Mouse (Mus musculus): ENCODE data around the gene Gm20388.

Gm20388 gene

DNA sequence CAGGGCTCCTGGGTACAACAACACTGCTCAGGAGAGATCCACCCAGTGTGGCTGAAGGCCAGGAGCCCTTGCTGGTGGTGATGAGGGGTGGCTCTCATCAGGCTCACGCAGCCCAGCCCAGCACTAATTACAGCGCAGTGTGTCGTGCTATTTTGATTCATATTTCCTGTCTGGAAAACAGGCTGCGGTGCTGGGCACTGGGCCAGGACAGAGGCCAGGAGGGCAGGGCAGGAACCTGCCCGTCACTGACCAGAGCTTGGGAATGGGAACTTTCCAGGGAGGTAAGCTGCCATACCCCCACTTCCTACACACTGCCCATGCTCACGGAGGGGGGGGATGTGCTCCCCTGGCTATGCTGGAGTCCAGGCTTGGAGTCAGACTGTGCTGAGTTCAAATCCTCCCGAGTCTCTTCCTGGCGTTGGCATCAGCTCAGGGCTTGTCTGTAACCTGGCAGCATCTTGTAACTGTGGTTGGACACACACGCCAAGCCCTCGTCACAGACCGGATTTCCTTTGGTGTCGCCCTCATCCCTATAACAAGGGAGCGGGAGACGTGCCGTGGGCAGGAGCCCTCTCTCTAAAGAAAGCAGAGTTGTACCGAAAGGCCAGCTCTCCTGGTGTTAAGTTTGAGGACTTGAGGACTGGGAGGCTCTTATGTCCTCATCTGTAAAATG lies 1540.9 kb downstream of the Gm20388 start:
- DNase-seq (ENCODE audit: low spot score) = no peak

DNA sequence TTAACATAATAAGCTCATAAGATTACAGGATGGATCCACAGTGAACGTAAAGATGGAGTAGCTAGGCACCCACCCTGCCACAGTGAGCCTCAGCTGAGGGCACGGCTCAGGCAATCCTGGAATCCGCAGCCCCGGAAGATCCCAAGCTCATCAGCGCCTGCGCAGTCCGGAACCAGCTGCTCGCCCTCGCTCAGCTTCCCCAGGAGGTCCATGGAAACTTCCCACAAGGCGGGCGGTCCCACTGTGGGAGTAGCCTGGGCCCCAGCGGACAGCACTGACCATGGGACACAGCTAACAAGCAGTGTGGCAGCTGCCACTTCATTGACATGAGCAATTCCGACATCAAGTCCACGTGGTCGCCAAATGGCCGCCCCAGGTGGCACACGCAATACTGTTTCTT lies 1544.1 kb downstream of the Gm20388 start:
- no peak for DNase-seq (ENCODE audit: low spot score)

DNA sequence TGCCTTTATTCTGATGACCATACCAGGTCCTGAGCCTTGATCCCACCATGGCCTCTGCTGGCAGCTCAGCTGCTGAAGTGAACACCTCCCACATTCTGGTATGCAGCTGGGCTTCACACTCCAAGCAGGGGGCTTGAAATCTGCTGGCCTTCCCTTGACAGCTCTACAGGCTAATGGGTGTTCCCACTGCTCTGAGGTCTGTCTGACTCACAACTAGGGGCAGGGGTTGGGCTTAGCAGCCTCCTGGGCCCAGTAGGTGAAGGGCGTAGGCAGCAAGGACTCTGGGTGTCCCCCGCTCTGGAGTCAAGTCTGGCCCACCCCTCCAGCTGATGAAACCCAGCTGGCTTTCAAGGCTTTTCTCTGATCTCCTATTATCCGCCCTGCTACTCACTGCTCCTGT lies 1550.6 kb downstream of the Gm20388 start:
- DNase-seq (ENCODE audit: low spot score) = no peak

DNA sequence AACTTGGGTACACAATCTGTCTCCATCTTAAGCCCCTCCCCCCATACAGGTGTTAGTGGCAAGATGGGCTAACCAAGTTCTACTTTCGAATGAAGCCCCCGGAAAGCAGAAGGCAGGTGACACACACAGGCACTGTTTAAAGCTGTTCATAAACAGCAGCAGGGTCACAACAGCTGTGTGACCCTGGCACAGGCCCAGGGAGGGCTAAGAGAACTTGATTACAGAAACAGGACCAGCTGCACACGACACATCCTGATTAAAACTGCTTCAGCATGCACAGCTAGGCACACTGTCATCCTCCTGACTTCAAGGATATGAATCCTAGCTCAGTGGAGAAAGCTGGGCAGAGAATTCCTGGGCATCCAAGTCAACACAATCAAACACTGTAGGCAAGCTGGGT lies 1551.5 kb downstream of the Gm20388 start:
- no peak for DNase-seq (ENCODE audit: low spot score)

DNA sequence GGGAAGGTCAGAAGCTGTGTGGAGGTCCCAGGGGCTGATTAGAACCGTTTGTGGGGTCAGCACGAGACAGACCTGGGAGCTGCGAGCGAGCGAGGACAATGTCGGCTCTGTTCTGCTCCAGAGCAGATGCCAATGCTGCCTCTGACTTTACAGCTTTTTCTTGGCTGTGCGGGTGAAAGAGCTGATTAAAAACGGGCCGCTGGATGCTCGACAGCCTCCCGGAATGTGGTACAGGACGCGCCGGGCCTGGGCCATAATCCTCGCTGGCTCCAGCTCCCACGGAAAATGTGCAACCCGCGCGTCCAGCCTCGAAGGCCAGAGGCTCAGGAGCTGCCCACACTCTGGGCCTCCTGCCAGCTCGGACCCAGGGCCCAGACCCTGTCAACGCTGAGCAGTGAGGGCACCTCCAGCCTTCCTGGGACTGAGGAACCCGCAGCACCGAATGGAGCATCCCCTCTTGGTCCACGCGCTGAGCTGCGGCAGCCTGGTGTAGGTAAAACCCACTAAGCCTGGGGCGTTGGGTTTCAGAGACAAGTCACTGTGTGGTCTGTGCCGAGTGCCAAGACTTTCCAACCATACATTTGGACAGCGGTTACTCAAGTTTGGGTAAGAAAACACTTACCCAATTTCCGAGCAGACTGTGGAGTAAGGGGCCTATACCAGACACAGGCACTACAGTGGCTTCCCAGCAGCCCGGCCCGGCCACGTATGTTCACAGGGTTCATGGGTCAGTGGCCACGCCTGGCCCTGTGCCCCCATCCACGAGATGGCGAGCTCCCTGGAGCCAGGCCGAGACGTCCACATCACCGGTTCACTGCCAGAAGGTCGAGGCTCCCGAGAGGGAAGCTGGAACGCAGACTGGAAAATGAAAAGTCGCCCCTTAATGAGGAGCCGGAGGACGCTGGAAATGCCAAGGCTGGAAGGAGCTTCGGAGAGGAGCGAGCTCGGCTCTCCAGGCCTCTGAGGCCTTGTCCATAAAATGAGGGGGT lies 1557.7 kb downstream of the Gm20388 start:
- no peak for DNase-seq (ENCODE audit: low spot score)

DNA sequence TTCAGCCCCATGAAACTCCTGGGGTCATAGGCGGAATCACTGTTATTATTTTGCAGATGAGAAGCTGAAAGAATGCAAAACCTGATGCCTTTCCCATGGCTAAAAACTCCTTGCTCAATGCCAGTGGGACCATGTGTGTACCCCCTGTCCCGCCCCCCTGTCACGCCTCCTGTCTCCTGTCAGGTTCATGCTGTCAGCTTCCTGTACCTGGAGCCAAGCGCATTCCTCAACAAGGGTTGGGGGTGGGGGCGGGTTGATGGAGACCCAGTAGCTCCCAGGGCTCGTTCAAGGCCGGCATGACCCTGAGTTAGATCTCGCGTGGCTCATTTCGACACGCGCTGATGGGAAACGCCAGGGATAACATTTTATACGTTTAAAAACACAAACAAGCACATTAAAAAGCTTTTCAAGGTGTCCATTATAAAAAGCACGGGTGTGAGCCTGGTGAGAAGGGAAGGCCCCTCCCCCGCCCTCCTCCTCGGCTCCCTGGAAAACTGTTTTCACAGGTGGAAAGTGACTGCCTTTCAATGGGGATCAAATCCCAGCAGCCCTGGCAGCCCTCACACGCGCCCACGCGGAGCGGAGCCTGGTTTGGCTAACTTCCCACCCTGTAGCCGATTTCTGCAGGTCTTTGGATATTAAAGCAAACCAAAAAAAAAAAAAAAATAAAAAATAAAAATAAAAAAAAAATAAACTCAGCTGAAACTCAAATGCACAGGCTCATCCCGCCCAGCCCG lies 1563.7 kb downstream of the Gm20388 start:
- DNase-seq (ENCODE audit: low spot score) = no peak

DNA sequence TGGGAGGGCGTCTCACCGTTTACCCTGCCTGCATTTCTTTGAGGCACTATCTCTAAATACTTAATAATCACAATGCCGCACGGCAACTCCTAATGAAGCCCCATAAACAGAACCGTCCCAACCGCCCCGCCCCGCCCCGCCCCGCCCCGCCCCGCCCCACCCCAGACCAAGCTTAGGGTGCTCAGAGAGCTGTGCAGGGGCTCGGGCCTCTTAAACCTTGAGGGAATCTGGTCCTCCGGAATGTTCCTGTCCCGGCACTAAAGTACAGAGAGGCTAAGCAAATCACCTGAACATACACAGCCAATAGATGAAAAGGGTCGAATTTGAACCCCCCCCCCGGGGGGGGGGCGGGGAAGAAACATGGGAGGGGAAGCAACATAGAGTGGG lies 1564.2 kb downstream of the Gm20388 start:
- no peak for DNase-seq (ENCODE audit: low spot score)

DNA sequence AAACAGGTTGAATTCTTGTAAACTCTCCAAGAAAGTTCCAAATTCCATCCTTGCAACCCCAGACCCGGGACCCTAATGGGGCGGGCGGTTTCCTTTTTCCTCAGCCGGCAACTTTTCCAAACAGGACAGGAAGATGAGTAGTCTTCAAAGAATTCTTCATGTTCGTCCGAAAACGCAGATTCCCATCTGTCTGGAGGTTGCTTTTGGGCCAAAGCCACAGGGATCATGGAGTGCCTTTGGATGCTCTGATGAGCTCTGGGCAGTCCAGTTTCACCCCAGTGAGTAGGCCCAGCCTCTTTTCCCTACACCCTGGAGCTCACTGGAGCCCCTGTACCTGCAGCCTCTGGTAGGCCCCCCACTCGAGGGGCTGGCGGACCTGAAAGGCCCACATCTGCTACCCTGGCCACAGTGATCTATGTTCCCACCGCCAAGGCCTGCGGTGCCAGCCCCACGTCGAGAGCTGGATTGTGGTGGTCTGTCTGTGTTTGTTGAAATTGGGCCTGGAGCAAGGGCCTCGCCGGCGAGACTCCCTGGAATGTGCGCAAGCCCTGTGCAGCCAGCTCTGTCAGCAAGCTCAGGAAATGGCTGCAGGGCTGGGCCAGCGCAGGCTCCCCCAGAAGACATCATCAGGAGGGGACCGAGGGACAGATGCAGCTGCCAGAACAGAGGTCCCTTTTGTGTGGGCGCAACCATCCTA lies 1567.4 kb downstream of the Gm20388 start:
- DNase-seq (ENCODE audit: low spot score) = no peak

DNA sequence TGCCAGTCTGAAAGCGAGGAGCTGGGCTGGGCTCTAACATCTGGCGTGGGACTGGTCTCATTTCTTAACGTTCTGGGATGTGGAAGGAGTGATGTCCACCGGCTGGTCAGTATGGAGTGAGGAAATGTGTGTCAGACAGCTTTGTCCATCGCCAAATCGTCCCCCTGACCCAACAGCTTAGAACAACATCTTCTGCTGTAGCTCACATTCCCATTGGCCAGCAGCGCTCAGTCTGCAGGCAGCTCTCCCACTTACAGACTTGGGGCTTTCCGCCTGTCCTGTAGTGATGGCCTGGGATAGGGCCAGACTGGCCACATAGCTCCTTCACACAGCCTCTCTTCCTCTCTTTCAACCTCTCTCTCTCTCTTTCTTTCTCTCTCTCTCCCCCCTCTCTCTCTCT lies 1568.5 kb downstream of the Gm20388 start:
- DNase-seq (ENCODE audit: low spot score) = no peak

DNA sequence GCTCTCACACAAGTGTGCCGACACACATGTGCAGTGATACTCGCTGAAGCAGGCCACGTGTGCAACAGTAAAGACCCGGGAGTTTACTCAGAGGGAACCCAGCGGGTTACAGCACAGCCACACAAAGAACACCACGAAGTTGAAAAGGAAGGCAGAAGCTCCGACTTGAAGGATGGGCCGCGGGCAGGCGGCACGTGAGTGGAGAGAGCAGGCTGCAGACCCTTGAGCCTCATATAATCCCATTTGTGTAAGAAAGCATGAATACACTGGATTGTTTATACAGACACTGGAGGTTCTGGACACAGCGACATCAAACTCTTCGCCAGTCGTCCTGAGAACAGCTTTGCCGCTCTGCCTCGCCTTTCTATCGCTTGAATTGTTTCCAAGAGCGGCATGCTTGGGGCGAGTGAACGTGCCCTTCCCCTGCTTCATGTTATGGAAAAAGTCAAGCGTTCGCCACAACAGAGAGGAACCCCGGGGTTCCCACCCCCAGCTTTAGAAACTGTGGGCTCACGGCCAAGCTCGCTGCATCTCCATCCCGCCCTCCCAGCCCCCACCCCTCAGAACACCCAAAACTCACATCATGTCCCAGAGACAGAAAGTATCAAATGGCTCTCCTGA lies 1569.9 kb downstream of the Gm20388 start:
- DNase-seq (ENCODE audit: low spot score) = no peak

DNA sequence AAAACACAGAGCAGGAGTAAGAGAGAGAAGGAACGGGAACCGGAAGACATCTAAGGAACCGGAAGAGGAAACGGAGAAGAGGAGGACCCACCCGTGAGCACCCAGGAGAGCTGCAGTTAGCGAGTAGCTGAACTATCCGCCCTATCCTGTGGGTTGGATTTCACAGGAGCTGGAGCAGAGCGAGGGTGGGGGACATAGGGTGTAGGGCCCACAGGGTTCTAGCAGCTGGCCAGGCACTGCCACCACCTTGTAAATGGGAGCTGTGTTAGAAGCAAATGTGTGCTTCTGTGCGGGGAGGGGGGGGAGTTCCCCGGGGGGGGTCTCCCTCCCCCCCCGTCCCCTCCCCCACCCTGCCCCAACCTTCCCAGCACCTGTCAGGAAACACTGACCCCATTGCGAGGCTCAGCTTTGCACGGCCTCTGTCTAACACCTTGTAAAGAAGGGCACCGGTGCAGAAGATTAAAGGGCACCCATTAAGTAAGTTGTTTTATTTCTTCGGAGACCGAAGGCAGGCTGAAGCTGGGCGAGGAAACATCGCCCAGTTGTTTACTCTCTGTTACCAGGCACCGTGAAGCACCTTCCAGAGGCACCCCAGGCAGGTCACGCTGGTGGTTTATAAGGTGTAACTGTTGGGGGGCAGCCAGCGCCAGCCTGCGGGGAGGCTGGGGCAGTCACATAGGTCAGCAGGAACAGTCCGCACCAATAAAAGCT lies 1573.6 kb downstream of the Gm20388 start:
- DNase-seq (ENCODE audit: low spot score) = no peak

DNA sequence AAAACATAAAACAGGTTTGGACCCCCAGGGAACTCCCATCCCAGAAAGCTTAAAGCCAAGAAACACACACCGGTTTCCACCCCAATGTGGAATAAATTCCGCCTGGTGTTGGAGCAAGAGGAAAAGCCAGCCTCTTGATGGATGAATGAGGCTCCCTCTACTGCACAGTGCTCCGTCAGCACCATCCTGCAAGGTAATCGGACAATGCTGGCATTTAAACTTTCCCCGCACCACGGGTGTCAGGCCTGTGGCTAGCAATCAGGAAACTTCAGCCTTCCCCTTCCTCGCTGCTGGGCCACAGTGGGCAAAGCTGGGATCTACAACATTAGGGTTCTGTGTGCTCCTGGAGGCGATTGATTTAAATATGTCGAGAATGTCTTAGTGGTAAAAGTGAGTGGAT lies 1581.0 kb downstream of the Gm20388 start:
- no peak for DNase-seq (ENCODE audit: low spot score)

DNA sequence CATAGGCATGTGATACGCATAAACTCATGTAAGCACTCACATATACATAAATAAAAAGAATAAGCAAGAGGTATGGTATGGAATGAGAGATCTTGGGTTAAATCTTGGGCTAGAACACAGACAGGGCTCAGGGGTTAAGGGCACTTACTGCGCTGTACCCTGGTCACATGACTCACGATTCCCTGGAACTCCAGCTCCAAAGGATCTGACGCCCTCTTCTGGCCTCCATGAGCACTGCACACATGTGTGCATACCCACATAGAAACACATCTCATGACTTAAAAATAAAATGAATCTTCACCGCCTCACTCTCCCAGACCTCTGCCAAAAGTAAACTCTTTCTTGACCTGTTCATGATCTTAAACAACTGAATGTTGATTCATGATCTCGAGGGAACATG lies 1587.0 kb downstream of the Gm20388 start:
- no peak for DNase-seq (ENCODE audit: low spot score)

DNA sequence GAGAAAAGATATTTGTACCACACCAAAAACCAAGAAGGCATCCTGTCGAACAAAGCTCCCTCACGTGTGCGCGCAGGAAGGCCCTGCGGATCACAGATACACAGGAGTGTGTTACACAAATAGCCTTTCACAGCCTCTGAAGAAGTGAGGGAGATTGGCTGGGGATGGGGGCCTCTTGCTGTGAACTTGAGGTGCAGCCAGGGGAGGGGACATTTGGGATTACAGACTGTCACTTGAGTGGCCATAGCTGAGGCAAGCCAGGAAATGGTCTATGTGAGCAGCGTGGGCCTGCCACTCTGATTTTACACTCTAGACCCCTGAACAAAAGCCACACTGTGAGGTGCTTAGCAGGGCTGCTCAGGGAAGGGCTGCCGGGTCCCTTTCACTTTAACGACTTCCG lies 1601.1 kb downstream of the Gm20388 start:
- DNase-seq (ENCODE audit: low spot score) = no peak

DNA sequence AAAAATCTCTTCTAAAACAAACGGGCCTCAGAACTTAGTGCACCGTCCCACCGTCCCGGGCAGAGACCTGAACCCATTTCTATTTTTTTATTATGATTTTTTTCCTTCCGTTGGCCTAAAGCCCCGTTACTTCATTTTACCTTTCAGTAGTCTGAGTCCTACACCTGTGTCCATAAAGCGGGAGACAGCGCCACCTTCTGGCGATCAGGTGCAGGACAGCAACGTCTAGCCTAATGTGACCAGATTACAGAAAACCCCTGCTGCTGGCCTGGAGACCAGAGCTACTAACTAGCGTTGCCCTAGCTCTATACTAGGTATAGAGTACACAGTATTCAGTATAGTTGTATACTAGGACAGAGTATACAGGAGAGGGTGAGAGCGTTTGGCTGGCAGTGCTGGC lies 1602.8 kb downstream of the Gm20388 start:
- DNase-seq (ENCODE audit: low spot score) = peak; percentile 93

DNA sequence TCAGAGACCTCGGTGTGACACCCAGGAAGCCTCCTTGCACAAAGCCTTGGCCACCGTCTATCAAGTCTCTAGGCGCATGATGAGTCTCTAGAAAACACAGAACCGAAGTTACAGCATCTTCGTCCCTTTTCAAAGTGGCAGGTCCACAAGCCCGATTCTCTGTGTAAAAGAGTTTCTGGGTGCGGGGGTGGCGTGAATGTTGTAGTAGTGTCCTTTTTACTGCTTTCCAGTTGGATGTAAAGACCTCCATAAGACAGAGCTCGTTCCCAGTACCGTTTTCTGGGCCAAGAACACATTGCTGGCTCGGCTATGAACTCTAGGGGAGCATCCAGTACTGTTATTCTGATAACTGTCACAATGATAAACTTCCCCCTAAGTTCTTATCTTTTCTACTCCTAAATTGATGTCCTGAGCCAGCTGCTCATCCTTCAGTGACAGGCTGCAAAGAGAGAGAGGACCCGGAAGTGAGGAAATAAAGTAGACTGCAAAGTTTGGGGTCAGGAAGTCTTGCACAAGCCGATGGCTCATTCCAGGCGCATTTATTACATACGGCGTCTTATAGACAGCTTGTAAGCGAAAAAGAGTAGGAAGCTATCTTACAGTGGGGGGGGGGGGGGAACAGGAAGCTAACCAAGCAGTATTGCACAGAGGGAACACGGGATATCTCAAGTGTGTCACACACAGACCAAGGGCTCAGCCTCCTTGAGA lies 1614.6 kb downstream of the Gm20388 start:
- DNase-seq (ENCODE audit: low spot score) = no peak

DNA sequence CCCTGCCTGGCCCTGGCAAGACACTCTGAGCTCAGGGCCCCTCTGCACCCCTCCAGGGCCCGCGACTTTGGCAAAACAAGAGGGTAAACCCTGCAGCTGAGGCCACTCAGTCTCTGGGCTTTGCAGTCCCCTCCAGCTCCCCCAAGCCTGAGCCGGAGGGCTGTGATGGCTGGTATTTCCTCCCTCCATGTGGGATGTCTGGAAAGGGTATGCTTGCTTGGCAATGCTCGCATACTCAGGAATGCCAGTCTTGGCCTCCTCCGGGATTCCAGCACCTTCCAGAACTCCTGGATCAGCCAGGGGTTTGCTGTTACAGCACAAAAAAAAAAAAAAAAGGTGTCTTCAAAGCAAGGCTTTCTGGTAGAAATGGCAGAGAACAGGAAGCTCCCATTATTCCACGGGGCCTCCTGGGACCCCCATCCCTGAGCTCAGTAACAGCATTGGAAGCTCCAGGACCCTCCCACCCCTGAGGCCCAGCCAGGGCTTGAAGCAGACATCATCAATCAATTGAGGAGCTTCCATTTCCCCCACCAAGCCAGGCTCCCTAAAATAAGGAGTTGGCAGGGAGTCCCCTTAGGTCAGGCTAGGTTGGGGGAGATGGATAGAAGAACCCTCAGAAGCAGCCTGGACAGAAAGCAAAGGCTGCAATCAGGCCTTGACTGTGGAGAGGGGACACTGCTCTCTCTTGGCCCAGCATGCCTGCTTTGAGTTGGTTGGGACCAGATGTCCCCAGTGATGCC lies 1616.3 kb downstream of the Gm20388 start:
- no peak for DNase-seq (ENCODE audit: low spot score)

DNA sequence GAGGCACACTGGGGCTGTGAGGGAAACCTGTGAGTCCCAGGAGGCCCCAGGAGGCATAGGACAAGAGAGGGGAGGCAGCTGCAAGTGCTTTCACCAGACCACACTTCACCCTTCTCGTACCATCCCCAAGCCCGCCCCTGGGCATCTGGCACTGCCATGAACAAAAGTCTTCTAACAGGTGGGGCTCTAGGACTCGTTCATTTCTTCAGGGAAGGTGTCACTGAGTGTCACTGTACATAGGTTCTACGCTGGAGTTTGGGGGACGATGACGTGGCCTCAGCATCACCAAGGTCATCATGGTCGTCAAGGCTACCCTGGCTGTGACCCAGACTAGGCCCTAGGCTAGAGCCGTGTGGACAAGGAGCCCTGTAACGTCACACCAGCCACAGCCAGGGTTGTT lies 1617.1 kb downstream of the Gm20388 start:
- DNase-seq (ENCODE audit: low spot score) = no peak

DNA sequence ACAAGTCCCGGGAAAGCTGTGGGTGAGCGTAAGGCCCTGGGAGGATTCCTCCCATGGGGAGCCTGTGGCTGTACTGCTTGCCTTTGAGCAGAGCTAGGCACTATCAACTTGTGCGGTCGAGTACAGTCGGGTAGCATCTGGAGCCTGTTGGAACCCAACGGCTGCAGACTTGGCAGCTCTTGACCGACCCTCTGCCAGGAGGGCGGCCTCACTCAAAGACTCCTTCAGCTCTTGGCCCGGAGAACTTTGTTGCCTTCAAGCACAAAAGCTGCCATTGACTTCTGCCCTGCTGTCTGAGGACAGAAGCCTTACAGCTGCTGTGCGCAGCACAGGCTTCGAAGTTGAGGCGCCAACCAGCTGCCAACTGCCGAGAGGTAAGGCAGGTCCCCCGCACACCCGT lies 1618.1 kb downstream of the Gm20388 start:
- DNase-seq (ENCODE audit: low spot score) = no peak

DNA sequence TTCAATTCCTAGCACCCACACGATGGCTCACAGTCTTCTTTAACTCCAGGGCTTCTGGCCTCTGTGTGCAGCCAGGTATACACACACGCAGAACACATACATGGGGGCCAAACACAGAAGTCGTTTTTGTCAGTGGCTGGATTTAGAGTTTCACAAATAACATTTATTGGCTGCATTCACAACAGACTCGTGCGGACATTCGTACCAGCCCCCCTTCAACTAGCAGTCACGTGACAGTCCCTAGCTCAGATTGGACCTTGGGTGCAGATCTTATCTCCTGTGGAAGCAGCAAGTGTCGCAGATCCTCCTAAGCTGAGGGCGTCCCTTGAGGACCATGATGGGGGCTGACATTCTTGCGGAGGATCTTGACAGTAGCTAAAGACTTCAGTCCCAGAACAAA lies 1620.0 kb downstream of the Gm20388 start:
- no peak for DNase-seq (ENCODE audit: low spot score)

Data from retina, embryonic 14.5 days (tissue).